Mouse (Mus musculus) CD4-positive, CD25-positive, alpha-beta regulatory T cell, adult 4 months (primary cell): ENCODE measurements at regions not wholly inside any gene's neighbourhood (a gene's known extent, or its start where the extent isn't known, plus 50 kb on each side); places are given as distances from the start of the nearest gene placed in this dataset.
"Not testable (repeated sequence)": the region's sequence is repeated elsewhere in the genome, so short reads cannot be mapped to it uniquely, and the experiment has no call there.

Source experiments
- ATAC-seq: one replicate; pipeline ENCODE4 v1.8.0; 2017

DNA sequence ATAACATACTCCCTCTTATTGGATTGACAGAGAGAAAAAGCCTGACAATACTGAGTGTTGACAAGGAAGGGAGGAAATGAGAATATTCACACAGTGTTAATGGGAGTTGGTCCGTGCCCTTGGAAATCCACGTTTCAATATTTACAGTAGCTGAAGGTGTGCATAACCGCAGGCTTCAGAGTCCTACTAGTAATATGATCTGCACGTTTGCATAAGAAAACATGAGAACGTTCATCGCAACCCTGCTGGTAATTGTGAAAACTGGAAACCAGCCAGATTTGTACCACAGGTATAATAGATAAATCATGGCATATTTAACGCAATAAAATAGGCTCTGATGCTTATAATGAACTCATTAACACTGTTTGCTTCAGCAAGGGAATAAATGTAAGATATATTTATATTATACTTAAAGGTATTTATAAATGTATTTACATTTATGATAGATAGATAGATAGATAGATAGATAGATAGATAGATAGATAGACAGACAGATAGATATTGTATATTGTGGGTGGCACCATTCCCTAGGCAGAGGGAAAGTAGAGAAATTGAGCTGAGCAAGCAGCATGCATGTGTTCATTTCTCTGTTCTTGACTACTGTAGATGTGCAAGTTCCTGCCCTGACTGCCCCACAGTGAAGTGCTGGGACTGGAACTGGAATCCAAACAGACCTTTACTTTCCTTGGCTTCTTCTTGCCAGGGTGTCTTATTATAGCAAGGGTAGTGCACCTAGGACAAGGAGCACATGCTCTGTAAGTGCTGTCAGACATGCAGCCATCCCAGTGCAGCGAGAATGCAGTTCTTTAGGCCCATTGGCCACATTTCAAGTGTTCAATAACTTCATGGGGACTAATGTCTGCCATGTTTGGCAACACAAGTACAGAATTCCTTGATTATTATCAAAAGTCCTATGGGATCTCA, 117.6 kb upstream of the Cpm start:
- no peak for ATAC-seq

DNA sequence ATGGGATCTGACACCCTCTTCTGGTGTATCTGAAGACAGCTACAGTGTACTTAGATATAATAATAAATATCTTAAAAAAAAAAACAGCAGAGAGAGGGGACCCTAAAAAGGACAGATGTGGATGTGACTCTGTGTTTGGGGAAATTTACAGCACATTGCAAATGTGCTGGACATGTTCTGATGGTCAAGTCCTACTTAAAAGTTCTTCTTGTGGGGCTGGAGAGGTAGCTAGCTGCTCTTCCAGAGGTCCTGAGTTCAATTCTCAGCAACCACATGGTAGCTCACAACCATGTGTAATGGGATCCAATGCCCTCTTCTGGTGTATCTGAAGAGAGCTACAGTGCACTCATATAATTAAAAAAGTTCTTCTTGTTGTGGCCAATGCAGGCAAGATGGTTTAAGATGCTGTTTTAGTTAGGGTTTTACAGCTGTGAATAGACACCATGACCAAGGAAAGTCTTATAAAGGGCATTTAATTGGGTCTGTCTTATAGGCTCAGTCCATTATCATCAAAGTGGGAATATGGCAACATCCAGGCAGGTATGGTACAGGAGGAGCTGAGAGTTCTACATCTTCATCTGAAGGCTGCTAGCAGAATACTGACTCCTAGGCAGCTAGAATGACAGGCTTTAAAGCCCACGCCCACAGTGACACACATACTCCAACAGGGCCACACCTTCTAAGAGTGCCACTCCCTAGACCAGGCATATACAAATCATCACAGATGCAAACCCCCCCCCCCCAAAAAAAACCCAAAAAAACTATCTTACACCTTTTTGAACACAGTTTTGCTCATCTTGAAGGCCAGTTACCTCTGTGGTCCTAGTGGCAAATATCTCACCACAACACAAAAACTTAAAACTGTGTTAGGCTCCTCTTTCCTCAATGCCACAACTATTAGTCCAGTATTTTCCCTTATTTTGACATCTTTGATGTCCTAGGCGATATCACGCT, 118.5 kb upstream of the Cpm start:
- no peak for ATAC-seq

DNA sequence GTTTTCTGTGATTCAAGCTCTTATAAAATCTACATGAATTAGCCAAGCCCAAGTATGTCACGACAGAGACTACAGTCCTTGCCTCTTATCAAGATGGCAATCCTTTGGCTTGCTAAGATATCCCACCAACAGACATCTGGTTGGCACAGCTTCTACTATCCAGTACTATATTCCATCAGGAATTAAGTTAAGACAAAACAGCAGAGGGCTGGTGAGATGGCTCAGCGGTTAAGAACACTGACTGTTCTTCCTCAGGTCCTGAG, 119.1 kb upstream of the Cpm start:
- no peak for ATAC-seq

DNA sequence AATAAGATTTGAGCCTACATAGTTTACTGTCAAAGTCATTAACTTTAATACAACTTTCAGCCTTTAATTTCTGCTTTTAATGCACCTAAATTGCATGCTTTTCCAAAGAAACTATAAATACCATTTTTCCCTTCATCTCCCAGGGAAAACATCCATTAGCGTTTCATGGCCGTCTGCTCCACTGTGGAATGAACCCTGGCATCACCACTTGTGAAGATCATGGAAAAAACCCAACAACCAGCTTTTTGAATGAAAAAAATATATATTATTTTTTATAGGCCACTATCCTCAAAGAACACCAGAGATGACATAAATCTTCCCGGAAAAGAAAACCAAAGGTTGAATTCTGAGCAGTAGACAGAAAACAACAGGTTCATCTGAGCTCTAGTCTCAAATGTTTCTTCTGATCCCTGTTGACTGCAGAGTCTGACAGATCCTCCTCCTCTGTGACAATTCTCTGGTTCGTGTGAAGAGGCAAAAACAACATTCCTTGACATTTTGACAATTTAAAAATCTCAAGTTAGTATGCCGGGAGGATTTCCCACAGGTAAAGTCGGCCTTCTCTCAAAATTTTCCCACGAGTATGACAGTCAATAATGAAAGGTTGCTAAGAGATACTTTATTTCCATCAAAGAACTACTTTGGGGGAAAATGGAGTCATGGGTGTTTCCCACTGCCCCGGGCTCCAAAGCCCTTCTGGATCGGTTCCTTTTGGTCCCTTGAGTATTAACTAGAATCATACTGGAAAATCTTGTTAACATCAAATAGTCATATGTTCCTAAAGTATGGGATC, 119.7 kb upstream of the Cpm start:
- no peak for ATAC-seq

DNA sequence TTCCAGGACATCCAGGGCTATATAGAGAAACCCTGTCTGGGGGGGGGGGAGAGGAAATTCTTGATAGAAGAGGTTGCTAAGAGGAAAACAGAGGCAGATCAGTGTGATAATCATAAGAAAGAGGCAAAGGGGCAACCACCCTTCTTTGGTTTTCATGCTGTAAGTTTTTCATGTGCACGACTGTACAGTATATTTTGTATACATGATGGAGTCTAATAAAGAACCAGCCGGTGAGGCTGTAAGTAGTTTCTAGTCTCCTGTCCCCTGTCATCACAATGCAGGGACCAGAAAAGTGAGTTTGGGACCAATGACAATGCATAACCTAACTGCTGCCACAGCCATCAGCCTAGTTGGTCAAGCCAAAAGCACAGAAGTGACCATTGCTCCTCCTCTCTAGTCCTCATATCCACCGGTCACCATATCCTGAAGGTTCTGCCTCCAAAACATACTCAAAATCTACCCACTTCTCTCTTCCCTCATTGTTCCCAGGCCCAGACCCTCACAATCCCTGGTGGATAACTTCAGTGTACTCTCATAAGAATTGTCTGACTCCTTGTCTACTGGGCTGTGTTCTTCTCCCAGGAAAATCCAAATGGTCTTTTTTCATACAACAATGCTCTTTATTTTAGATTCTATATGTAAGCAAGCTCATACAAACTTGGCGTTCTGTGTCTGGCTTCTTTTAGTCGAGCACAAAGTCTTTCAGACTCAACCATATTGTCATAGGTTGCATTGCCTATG, 122.9 kb upstream of the Cpm start:
- no peak for ATAC-seq

DNA sequence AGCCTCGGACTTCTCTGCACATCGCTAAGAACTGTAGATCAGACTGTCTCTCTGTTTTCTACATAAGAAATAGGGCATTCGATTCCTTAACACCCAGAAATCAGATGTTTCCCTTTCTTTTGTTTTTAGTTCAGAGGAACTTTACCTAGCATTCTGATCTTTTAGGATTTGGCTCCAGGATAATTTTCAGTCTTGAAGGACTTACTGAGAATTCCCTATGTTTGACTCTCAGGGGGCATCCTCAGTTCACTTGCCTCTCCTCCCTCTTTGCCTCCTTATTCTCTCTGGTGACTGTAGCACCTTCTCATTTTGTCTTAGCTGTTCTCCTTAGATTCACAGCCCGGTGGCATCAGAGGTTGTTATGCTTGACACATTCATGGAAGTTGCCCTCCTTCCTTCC, 123.8 kb upstream of the Cpm start:
- ATAC-seq, result no peak

DNA sequence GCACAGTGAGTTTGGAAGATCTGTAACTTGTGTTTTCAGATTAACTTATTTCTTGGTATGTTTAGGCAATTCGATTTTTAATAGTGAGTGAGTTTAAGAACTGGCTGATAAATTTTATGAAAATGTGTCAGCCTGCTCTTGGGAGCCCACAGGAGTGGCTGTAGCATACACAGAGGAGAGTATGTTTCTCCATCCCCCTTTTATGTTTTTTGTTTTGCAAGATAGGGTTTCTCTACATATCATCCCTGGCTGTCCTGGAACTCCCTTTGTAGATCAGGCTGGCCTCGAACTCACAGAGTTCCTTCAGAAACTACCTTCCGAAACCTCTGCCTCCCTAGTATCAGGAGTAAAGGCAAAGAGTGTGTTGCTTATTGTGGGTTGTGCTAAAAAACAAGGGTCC, 124.2 kb upstream of the Cpm start:
- no peak for ATAC-seq

DNA sequence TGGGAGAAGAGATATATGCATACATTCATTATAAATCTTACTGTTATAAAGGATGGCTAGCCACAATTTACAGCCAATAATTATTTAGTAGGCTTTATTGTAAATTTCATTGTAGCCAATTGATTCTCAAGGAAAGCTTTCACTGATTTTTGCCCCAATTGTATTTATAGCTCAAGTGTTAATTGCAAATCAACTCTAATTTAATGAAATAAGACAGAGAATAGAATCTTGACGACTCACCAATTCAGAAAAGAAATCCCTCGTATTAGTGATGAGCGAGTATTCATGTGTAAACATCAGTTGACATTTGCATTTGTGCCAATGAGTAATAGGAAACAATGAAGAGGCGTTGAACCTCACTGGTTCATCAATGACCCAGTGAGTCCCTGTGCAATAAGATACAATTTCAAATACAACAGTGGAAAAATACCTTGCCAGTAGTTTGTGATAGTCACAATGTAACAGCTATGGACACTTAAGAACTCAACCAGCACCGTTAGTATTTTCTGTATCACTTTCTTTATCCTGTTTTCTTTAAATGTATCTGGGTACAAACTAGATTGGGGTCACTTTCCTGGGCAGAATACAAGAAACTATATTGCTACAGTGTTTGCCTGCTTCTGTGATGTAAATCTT, 124.6 kb upstream of the Cpsf6 start:
- peak; percentile 49 for ATAC-seq

DNA sequence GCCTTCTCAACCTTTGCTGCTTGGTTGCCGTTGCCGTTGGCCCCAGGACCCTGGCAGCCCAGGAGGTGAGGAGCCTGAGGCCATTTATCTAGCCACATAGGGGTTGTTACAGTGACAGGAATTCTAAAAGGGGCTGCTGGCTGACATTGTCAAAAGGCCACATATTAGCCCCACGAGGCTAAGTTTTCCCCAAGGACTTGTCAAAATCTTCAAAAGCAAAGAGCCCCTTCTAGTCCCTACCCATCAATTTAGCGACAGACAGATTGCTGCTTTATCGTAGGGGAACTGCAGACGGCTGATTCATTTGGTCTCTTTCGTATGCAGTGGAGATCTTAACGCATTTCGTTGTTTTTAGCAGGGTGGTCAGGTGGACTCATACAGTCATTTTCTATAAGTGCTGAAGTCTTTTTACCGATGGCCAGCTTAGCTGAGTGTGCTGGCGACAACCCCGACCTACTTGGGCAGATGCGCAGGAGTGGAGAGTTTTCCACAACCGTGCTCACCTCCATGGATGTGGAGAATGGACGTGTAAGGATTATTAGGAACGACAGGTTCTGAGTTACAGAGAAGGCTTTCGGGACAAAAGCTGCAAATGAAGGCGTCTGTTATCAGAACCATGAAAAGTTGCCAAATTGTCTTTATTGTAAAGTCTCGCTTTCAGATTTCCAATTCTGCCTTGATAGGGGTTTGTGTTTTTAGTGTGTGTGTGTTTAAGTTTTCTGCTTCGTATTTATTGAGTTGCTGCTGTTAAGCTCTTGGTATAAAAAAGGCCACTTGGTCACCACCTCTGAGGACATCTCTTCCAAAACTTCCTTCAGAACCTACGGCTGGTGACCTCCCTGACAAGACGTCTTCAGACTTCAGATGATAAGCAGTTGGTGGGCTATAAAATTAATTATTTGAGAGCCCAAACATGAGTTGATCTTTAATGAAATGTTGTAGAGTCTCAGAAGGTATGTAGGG, 123.7 kb upstream of the Cpsf6 start:
- no peak for ATAC-seq

DNA sequence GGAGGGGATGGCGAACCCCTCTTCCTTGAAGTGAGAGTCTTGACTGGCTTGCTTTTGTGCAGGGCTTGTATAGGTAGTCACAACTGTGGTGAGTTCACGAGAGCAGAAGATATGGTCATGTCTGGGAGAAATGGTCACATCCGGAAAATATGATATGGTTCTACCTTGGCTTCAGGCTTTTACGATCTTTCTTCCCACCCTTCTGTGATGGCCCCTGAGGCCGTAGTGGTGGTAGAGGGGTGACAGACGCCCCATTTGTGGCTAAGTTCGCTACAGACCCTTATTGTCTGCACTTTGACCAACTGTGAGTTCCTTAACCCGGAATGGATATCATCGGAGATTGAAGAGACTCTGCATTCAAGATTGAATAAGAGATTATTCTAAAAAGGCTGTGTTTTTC, 122.9 kb upstream of the Cpsf6 start:
- ATAC-seq, result no peak

DNA sequence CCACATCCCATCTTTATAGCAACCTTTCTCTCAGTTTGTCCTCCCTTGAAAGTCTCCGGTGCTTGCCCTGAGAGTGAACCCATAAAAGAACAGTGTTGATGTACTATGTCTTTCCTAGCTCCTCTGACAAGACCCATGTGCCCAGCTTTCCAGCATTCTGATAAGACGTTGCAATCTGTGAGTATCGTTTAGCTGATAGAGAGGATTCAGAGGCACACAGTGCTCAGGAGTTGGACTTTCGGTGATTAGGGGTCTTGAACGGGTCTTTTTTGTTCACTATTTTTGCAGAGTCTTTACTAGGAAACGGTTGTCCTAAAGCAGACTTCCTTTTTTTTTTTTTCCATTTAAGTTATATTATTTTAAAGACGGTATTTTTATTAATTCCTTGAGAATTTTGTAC, 122.3 kb upstream of the Cpsf6 start:
- ATAC-seq, result no peak

DNA sequence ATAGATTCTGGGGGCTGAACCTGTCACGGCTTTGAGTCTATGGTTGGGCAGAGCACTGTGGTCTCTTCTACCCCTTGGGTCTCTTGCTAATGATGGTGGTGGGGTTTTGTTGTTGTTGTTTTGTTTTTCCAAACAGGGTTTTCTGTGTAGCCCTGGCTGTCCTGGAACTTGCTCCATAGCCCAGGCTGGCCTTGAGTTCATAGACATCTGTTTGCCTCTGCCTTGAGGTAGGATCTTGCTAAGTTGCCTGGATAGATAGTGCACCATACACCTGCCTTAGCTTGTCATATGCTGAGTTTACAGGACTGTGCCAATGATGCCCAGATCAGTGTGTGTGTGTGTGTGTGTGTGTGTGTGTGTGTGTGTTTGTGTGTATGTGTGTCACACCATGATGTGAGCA, 121.6 kb upstream of the Cpsf6 start:
- no peak for ATAC-seq

DNA sequence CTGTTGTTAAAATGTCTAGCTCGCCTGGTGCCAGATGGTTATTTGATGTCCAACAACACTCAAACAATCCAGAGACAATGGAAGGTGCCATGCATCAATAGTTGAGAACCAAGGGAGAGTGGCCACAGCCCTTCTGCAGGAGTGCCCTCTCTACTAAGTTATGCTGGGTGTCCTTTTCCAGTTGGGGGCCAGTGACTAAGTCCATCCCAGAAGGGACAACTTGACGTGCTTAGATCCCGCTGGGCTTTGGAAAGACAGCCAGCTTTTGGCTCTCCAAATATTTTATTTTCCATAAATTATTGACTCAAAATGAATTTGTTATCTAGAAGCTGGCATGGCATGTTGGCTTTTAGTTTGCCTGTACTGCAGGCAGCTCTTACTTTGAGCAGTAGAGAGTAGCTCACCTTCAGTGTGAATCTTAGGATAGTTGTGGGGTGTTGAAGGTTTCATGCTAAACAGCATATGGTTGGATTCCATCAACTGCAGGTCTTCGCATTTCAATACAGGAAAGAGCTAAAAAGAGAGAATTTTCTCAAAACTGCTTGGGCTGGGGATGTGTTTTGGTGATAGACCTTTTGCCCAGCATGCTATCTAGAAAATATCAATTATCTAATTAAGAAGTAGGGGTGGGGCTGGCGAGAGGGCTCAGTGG, 120.8 kb upstream of the Cpsf6 start:
- no peak for ATAC-seq

DNA sequence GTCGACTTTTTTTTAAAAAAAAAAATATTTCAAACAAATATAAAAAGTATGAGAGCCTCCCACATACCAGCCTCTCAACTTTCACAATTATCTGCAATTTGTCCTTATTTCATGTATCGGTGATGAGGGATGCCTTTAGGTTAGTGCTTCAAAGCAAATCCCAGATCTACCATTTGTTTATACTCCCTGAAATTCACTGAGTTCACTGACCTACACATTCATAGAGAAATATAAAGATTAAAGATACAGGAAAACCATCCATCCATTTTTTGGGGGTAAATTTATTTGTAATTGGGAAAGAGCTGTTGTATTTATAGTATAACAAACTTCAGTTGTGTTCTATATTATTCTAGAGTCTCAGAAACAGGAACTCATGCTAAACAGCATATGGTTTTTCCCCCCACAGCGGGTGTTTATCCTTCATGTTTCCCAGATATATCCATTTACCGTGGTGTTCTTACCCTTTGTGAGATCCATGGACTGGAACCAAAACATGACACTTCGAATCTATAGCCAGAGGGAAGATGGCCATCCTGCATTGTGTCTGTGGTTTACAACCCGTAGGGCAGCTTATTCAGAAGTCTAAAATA, 120.1 kb upstream of the Cpsf6 start:
- no peak for ATAC-seq

DNA sequence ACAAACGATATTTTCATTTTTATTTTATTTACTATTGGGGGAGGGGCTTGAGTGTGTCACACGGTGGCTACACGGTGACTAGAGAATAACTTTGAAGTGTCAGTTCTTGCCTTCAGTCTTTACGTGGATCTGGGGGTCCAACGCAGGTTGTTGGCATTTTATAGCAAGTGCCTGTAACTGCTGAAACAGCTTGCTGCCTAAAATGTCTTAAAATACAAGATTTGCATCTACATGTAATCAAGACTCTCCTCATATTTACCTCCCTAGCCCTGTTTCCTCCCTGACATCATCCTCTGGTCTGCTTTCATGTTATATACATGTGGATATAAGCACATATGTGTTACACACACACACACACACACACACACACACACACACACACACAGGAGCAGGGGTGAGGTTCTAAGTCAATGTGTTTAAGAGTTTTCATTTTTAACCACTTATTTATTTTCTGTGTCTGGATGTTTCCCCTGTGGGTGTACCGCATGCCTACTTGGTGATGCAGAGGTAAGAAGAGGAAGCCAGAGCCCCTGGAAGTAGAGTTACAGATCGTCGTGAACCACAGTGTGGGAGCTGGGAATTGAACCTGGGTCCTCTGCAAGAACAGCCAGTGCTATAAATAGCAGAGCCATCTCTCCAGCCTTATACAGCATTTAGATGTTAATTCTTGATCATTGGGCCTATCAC, 119.5 kb upstream of the Cpsf6 start:
- no peak for ATAC-seq

DNA sequence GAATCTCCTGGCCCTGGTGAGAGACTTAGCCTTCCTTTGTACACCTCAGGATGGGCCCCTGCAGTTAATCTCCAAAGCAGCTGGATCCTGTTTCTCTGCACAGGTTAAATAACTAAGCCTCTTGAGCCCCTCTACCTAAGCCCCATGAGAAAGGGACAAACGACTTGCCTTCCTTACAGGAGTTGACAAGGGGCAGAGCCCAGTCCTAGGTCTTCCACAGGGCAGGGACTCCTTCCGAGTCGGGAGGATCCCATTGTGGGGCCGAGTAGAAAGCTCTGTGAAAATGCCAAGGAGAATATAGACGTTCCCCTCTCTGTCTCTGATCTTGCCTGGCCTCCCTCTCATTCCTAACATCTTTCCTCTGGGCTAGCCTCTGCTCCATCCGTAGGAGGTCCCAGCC, 118.7 kb upstream of the Cpsf6 start:
- no peak for ATAC-seq

DNA sequence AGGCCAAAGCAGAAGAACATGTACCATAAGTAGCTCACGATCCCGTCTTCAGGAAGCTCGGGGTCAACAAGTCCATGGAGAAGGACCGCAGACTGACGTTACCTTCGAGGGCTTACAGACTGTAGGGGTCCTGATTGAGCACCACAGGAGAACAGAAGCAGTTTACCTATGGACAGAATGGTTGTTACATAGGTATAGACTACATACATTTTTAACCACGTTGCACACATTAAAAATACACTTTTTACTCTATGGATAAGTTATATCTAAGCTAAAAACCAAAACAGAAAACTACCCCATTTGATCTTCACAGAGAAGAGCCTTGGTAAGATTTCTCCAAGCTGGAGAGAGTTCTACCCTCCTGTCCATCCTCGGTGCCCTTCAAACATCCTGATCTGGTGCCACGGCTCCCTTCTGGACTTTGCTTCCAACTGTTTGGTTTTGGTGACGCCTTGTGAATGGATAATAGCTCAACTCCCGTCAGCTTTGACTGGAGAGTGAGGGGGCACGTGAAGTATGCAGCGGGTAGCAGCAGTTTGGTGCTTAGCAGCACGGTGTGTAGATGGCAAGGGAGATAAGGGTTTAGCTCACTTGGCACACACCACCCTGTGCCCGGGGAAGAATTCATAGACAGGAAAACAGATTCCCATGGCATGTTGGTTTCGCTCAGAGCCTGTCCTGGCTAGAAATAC, 117.9 kb upstream of the Cpsf6 start:
- ATAC-seq, result no peak

DNA sequence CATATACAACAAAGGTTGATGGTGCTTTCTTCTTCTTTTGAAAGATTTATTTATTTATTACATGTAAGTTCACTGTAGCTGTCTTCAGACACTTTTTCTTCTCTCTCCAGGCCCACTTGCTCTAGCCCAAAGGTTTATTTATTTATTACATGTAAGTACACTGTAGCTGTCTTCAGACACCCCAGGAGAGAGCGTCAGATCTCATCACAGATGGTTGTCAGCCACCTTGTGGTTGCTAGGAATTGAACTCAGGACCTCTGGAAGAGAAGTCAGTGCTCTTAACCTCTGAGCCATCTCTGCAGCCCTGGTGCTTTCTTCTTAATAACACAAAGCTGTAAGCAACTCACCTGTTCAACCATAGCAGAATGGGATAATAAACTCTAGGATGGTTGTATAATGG, 117.3 kb upstream of the Cpsf6 start:
- not testable (repeated sequence) for ATAC-seq
